15 mouse cellular contexts compared by ENCODE assay signal in genomic region chr5:53322471-53322870, GRCm38 (mm10). TPM values are rescaled to one million over a fixed set of nuclear protein-coding genes. Genes with fewer than 3 reads are reported as not detected.
DNase-seq lines count a peak whose midpoint lies in the region; TF ChIP-seq lines count a peak whose summit lies in the region.
"Had no signal": no experiment of that assay in that cellular context is flagged by ENCODE, and none has a peak within 500 bp of the region (broad histone marks: within the 10 kb centered on the region; RNA-seq: fewer than 3 reads in every experiment).

No protein-coding gene starts in this region.

- WGBS in heart, embryonic 10.5 days = 80% methylated on average over 11 of the region's 11 CpGs

- peaks cover 19% of the 10 kb centered on the region; the same call in 1 of the 2 replicates for H3K27me3 ChIP-seq in heart, embryonic 10.5 days (ENCODE audit: insufficient read depth, poor library complexity, severe bottlenecking)
- H3K27me3 ChIP-seq: embryonic facial prominence, embryonic 12.5 days; midbrain, embryonic 15.5 days had no signal

- H3K4me1 ChIP-seq in heart, embryonic 10.5 days = peaks cover 17% of the 10 kb centered on the region
- H3K4me1 ChIP-seq: lung, embryonic 15.5 days had no signal

- peak; percentile 49 for TF ChIP-seq CTCF in layer of hippocampus, adult 2 months (conservative IDR thresholded peaks at IDR 0.05)

- peak overlapping the region; percentile 56; the same call in 1 of the 2 replicates for H3K27ac ChIP-seq in heart, embryonic 10.5 days
- no peak overlapping the region for H3K27ac ChIP-seq in layer of hippocampus, adult 2 months
- H3K27ac ChIP-seq: embryonic facial prominence, embryonic 12.5 days; gastrocnemius, adult 2 months; limb, embryonic 13.5 days; lung, embryonic 15.5 days; midbrain, embryonic 15.5 days had no signal

- no peak overlapping the region; the same call in 1 of the 2 replicates for H3K4me3 ChIP-seq in heart, embryonic 10.5 days
- H3K4me3 ChIP-seq in layer of hippocampus, adult 2 months = no peak overlapping the region
- H3K4me3 ChIP-seq: embryonic facial prominence, embryonic 12.5 days; gastrocnemius, adult 2 months; limb, embryonic 13.5 days; lung, embryonic 15.5 days; midbrain, embryonic 15.5 days had no signal

- intact Hi-C loops in heart, postnatal 10 days (cut with DNase I) = no loop called here

- no peaks in the 10 kb centered on the region for H3K9me3 ChIP-seq in heart, embryonic 10.5 days
- H3K9me3 ChIP-seq: embryonic facial prominence, embryonic 12.5 days; limb, embryonic 13.5 days; lung, embryonic 15.5 days; midbrain, embryonic 15.5 days had no signal

- DNase-seq in heart, embryonic 10.5 days (ENCODE audit: low spot score) = no peak
- DNase-seq in heart, postnatal 10 days = no peak
- DNase-seq in layer of hippocampus, adult 2 months (ENCODE audit: low spot score in 2 of 2) = no peak
- no peak for DNase-seq in layer of hippocampus, postnatal 10 days (ENCODE audit: low spot score in 2 of 2)
- DNase-seq in right cerebral cortex, postnatal 14 days = peak; percentile 24
- DNase-seq in right cerebral cortex, adult 2 months (ENCODE audit: low spot score in 2 of 2) = no peak
- no peak for DNase-seq in adrenal gland, postnatal 10 days
- DNase-seq: adrenal gland, adult 2 months; B cell, adult 2 months; gastrocnemius, adult 2 months; thymus, adult 18-20 months had no signal

- H3K36me3 ChIP-seq in heart, embryonic 10.5 days = no peaks in the 10 kb centered on the region
- H3K36me3 ChIP-seq: embryonic facial prominence, embryonic 12.5 days; limb, embryonic 13.5 days; lung, embryonic 15.5 days; midbrain, embryonic 15.5 days had no signal

RNA-seq across cellular contexts. Expression of gene Smim20, which starts 55.6 kb away (rescaled TPM):
- 104 and 164 TPM in 2 replicates for polyA plus RNA-seq in heart, embryonic 10.5 days (2016; fragmentation: Nextera tagmentation; extraction: Ambion mirVana)
- total RNA-seq in heart, postnatal 10 days (2021) = 10 to 100 TPM; 87.8 to 88.7 TPM
- 10 to 100 TPM; 41.1 to 43.7 TPM for total RNA-seq in layer of hippocampus, adult 2 months (2021)
- 10 to 100 TPM; 29.2 to 36.5 TPM for total RNA-seq in layer of hippocampus, postnatal 10 days (2021)
- total RNA-seq in adrenal gland, postnatal 10 days (2021) = 10 to 100 TPM; 63.1 to 83.1 TPM
